Mouse (Mus musculus) liver, embryonic 16.5 days (tissue): Measurements from ENCODE around the gene Rtl6. TPM values are rescaled to one million over a fixed set of nuclear protein-coding genes. Genes with fewer than 3 reads are reported as not detected.

Experiments
- ATAC-seq: fragments of 200-750 bp; cut with Nextera tagmentation; 2 replicates; pipeline ENCODE4 v1.8.0; 2017; ENCODE audit warnings: low read depth, mild to moderate bottlenecking, moderate number of reproducible peaks, moderate library complexity
- H3K27ac ChIP-seq: fragments of 300-500 bp; sonication (generic); 2 replicates; pipeline ENCODE4 v1.5.1; 2014; ENCODE audit warnings: mild to moderate bottlenecking, low read length
- H3K27me3 ChIP-seq: fragments of 300-500 bp; sonication (generic); 2 replicates; pipeline ENCODE4 v1.6.1; 2014; ENCODE audit warnings: low read depth, low read length, mixed read lengths; ENCODE audit not compliant: control insufficient read depth, insufficient read depth
- H3K36me3 ChIP-seq: fragments of 300-500 bp; sonication (generic); 2 replicates; pipeline ENCODE4 v1.6.1; 2014; ENCODE audit warnings: mild to moderate bottlenecking; ENCODE audit not compliant: control insufficient read depth, insufficient read depth
- H3K4me1 ChIP-seq: fragments of 300-500 bp; sonication (generic); 2 replicates; pipeline ENCODE4 v1.6.1; 2014; ENCODE audit warnings: low read depth, low read length, mixed read lengths; ENCODE audit not compliant: control insufficient read depth
- H3K4me2 ChIP-seq: fragments of 300-500 bp; sonication (generic); 2 replicates; pipeline ENCODE4 v1.6.1; 2014; ENCODE audit warnings: low read depth, low read length, mixed read lengths
- H3K4me3 ChIP-seq: fragments of 300-500 bp; sonication (generic); 2 replicates; pipeline ENCODE4 v1.5.1; 2014; ENCODE audit warnings: low read depth, mild to moderate bottlenecking, low read length
- H3K9ac ChIP-seq: fragments of 300-500 bp; sonication (generic); 2 replicates; pipeline ENCODE4 v1.6.1; 2014; ENCODE audit warnings: low read depth, low read length
- H3K9me3 ChIP-seq: fragments of 300-500 bp; sonication (generic); replicated peaks from 2 replicates; pipeline ENCODE4 v1.6.1; 2016; ENCODE audit warnings: low read length; ENCODE audit not compliant: control insufficient read depth
- WGBS: fragments of 180-500 bp; shearing (Covaris S2); extraction: QIAGEN DNeasy Blood & Tissue Kit; methylation state at CpG from one replicate; pipeline ENCODE4 v1.1.7; 2014; ENCODE audit not compliant: insufficient replicate concordance; 5-methylcytosine and 5-hydroxymethylcytosine counted together
- polyA plus RNA-seq: library from polyadenylated mRNA; unstranded; fragments of >200 nt; fragmentation: Nextera tagmentation; extraction: Ambion mirVana; gene quantifications from 2 replicates; pipeline ENCODE4 v1.2.1, GENCODE M21; 2015

The Rtl6 gene
- polyA plus RNA-seq, 1 experiment from 2014 or later: 1.0 TPM

GRCm38 (mm10) chr15:84549291-84549797 lies 8.3 kb downstream of the Rtl6 start:
- Histone ChIP-seq H3K27ac (no peak overlapping the region), H3K36me3 (no peaks in the 10 kb centered on the region), H3K9me3 (no peaks in the 10 kb centered on the region), H3K4me3 (no peak overlapping the region), H3K4me2 (no peak overlapping the region), H3K27me3 (no peaks in the 10 kb centered on the region), H3K9ac (no peak overlapping the region), H3K4me1 (no peaks in the 10 kb centered on the region)
- 62% methylated on average over 6 of the region's 6 CpGs for WGBS
- no peak for ATAC-seq

GRCm38 (mm10) chr15:84546028-84546427 lies 11.6 kb downstream of the Rtl6 start:
- Histone ChIP-seq H3K4me3 (no peak overlapping the region), H3K9ac (no peak overlapping the region)

GRCm38 (mm10) chr15:84541175-84541574 lies 16.4 kb downstream of the Rtl6 start:
- H3K4me3 ChIP-seq: no peak overlapping the region
- no peaks in the 10 kb centered on the region for H3K27me3 ChIP-seq
- 52% methylated on average over 5 of the region's 5 CpGs for WGBS
- no peak for ATAC-seq
- H3K9ac ChIP-seq: no peak overlapping the region
- H3K36me3 ChIP-seq: no peaks in the 10 kb centered on the region
- H3K9me3 ChIP-seq: no peaks in the 10 kb centered on the region
- H3K4me2 ChIP-seq: no peak overlapping the region
- H3K4me1 ChIP-seq: no peaks in the 10 kb centered on the region
- no peak overlapping the region for H3K27ac ChIP-seq

More at GRCm38 (mm10) chr15:84546028-84546427, 11.6 kb downstream of the Rtl6 start:
- Histone ChIP-seq H3K4me1 (no peaks in the 10 kb centered on the region), H3K36me3 (no peaks in the 10 kb centered on the region), H3K27ac (no peak overlapping the region), H3K9me3 (no peaks in the 10 kb centered on the region), H3K4me2 (no peak overlapping the region), H3K27me3 (no peaks in the 10 kb centered on the region)
- 46% methylated on average over 3 of the region's 3 CpGs for WGBS
- no peak for ATAC-seq

GRCm38 (mm10) chr15:84538974-84539588 lies 18.5 kb downstream of the Rtl6 start:
- ATAC-seq: no peak
- Histone ChIP-seq H3K4me1 (no peaks in the 10 kb centered on the region), H3K4me3 (no peak overlapping the region), H3K9me3 (no peaks in the 10 kb centered on the region), H3K9ac (no peak overlapping the region), H3K4me2 (no peak overlapping the region), H3K27me3 (no peaks in the 10 kb centered on the region), H3K36me3 (no peaks in the 10 kb centered on the region), H3K27ac (no peak overlapping the region)
- 62% methylated on average over 15 of the region's 15 CpGs for WGBS

- Histone ChIP-seq H3K9ac (no peak overlapping the region), H3K4me3 (no peak overlapping the region), H3K4me2 (no peak overlapping the region), H3K4me1 (no peaks in the 10 kb centered on the region), H3K27me3 (no peaks in the 10 kb centered on the region), H3K9me3 (no peaks in the 10 kb centered on the region), H3K27ac (no peak overlapping the region), H3K36me3 (no peaks in the 10 kb centered on the region)
- WGBS: 69% methylated on average over 10 of the region's 10 CpGs
- no peak for ATAC-seq
Observed at GRCm38 (mm10) chr15:84537117-84537516, 20.5 kb downstream of the Rtl6 start.

- WGBS: 80% methylated on average over 9 of the region's 9 CpGs
- no peak for ATAC-seq
Observed at GRCm38 (mm10) chr15:84536611-84537010, 21.0 kb downstream of the Rtl6 start.

GRCm38 (mm10) chr15:84535953-84536352 lies 21.7 kb downstream of the Rtl6 start:
- Histone ChIP-seq H3K9ac (no peak overlapping the region), H3K4me1 (no peaks in the 10 kb centered on the region), H3K4me2 (no peak overlapping the region), H3K27ac (no peak overlapping the region), H3K27me3 (no peaks in the 10 kb centered on the region), H3K9me3 (no peaks in the 10 kb centered on the region), H3K4me3 (no peak overlapping the region), H3K36me3 (no peaks in the 10 kb centered on the region)
- ATAC-seq: no peak
- WGBS: 77% methylated on average over 2 of the region's 2 CpGs

More at GRCm38 (mm10) chr15:84536611-84537010, 21.0 kb downstream of the Rtl6 start:
- Histone ChIP-seq H3K4me3 (no peak overlapping the region), H3K9ac (no peak overlapping the region), H3K36me3 (no peaks in the 10 kb centered on the region), H3K27me3 (no peaks in the 10 kb centered on the region), H3K27ac (no peak overlapping the region), H3K9me3 (no peaks in the 10 kb centered on the region), H3K4me2 (no peak overlapping the region), H3K4me1 (no peaks in the 10 kb centered on the region)

GRCm38 (mm10) chr15:84532211-84532610 lies 25.4 kb downstream of the Rtl6 start:
- Histone ChIP-seq H3K9me3 (no peaks in the 10 kb centered on the region), H3K9ac (no peak overlapping the region), H3K4me1 (no peaks in the 10 kb centered on the region), H3K36me3 (no peaks in the 10 kb centered on the region), H3K4me3 (no peak overlapping the region), H3K27me3 (no peaks in the 10 kb centered on the region), H3K4me2 (no peak overlapping the region), H3K27ac (no peak overlapping the region)
- ATAC-seq: no peak
- WGBS: 58% methylated on average over 2 of the region's 2 CpGs

GRCm38 (mm10) chr15:84531535-84531934 lies 26.1 kb downstream of the Rtl6 start:
- Histone ChIP-seq H3K27me3 (no peaks in the 10 kb centered on the region), H3K4me2 (no peak overlapping the region), H3K36me3 (no peaks in the 10 kb centered on the region), H3K27ac (no peak overlapping the region), H3K4me3 (no peak overlapping the region), H3K9ac (no peak overlapping the region), H3K9me3 (no peaks in the 10 kb centered on the region), H3K4me1 (no peaks in the 10 kb centered on the region)
- 53% methylated on average over 10 of the region's 10 CpGs for WGBS
- no peak for ATAC-seq
